Comparison of ENCODE assay signal across 20 mouse cellular contexts in genomic region chr5:27408854-27409253, GRCm38 (mm10).
DNase-seq lines count a peak whose midpoint lies in the region; ATAC-seq and TF ChIP-seq lines count a peak whose summit lies in the region.
"Had no signal": no experiment of that assay in that cellular context is flagged by ENCODE, and none has a peak within 500 bp of the region (broad histone marks: within the 10 kb centered on the region; RNA-seq: fewer than 3 reads in every experiment).

No protein-coding gene starts in this region.

- H3K9me3 ChIP-seq in hindbrain, embryonic 16.5 days (ENCODE audit: control insufficient read depth, low read length): no peaks in the 10 kb centered on the region
- H3K9me3 ChIP-seq in hindbrain, embryonic 13.5 days: no peaks in the 10 kb centered on the region
- no peaks in the 10 kb centered on the region for H3K9me3 ChIP-seq in midbrain, embryonic 13.5 days
- H3K9me3 ChIP-seq in midbrain, embryonic 10.5 days (replicated peaks): no peaks in the 10 kb centered on the region
- H3K9me3 ChIP-seq: embryonic facial prominence, embryonic 10.5 days; forebrain, embryonic 13.5 days; heart, embryonic 15.5 days had no signal

- no peak overlapping the region for H3K9ac ChIP-seq in hindbrain, embryonic 16.5 days (ENCODE audit: low read depth, low read length)
- no peak overlapping the region for H3K9ac ChIP-seq in hindbrain, embryonic 13.5 days
- H3K9ac ChIP-seq in midbrain, embryonic 13.5 days (replicated peaks): no peak overlapping the region
- H3K9ac ChIP-seq: forebrain, embryonic 13.5 days; forebrain, postnatal 0 days; heart, embryonic 15.5 days had no signal

- TF ChIP-seq CTCF in cerebellum, adult 2 months (IDR thresholded peaks at IDR 0.05; ENCODE audit: borderline replicate concordance, insufficient read depth, low read depth, low read length): no peak

- 18% methylated on average over 7 of the region's 7 CpGs for WGBS in cerebellum, adult 2 months
- 67% methylated on average over 7 of the region's 7 CpGs for WGBS in hindbrain, embryonic 16.5 days
- 75% methylated on average over 7 of the region's 7 CpGs for WGBS in hindbrain, embryonic 13.5 days
- WGBS in midbrain, embryonic 13.5 days: 84% methylated on average over 7 of the region's 7 CpGs
- WGBS in midbrain, embryonic 10.5 days: 76% methylated on average over 7 of the region's 7 CpGs

- no peak for TF ChIP-seq POLR2A in cerebellum, adult 2 months (IDR thresholded peaks at IDR 0.05; ENCODE audit: borderline replicate concordance, insufficient read depth, low read length)

- H3K27ac ChIP-seq in cerebellum, adult 2 months (ENCODE audit: insufficient read depth, low read length): peak overlapping the region; percentile 76
- peak overlapping the region; percentile 29; the same call in 1 of the 2 replicates for H3K27ac ChIP-seq in hindbrain, embryonic 16.5 days (ENCODE audit: low read depth, low read length)
- no peak overlapping the region for H3K27ac ChIP-seq in hindbrain, embryonic 13.5 days
- H3K27ac ChIP-seq in midbrain, embryonic 13.5 days: no peak overlapping the region
- H3K27ac ChIP-seq in midbrain, embryonic 10.5 days (replicated peaks): no peak overlapping the region
- H3K27ac ChIP-seq: embryonic facial prominence, embryonic 10.5 days; forebrain, embryonic 13.5 days; heart, adult 2 months; heart, embryonic 15.5 days had no signal

- H3K4me2 ChIP-seq in hindbrain, embryonic 16.5 days (ENCODE audit: low read length): no peak overlapping the region
- no peak overlapping the region for H3K4me2 ChIP-seq in hindbrain, embryonic 13.5 days
- no peak overlapping the region for H3K4me2 ChIP-seq in midbrain, embryonic 13.5 days (replicated peaks)
- H3K4me2 ChIP-seq: forebrain, embryonic 13.5 days; heart, embryonic 11.5 days; heart, embryonic 15.5 days had no signal

- ATAC-seq in hindbrain, embryonic 16.5 days: no peak
- ATAC-seq in hindbrain, embryonic 13.5 days (ENCODE audit: low FRiP score): no peak
- 0 out of 2 replicates have a peak, but pooled peaks have one; percentile 30 for ATAC-seq in midbrain, embryonic 13.5 days
- ATAC-seq: activated CD4-positive, CD25-positive, alpha-beta regulatory T cell, adult 4 months; forebrain, embryonic 13.5 days; forebrain, postnatal 0 days; Patski had no signal

- no peaks in the 10 kb centered on the region for H3K36me3 ChIP-seq in hindbrain, embryonic 16.5 days (ENCODE audit: control insufficient read depth, insufficient read depth, low read length)
- H3K36me3 ChIP-seq in hindbrain, embryonic 13.5 days: peaks cover 4% of the 10 kb centered on the region
- H3K36me3 ChIP-seq in midbrain, embryonic 13.5 days: no peaks in the 10 kb centered on the region
- H3K36me3 ChIP-seq in midbrain, embryonic 10.5 days: no peaks in the 10 kb centered on the region
- H3K36me3 ChIP-seq: embryonic facial prominence, embryonic 10.5 days; heart, embryonic 15.5 days had no signal

- DNase-seq in cerebellum, adult 2 months: peak in 1 of 2 experiments; percentile 61
- DNase-seq in cerebellum, adult 9-10 months: no peak
- no peak for DNase-seq in midbrain, embryonic 10.5 days (ENCODE audit: low spot score)
- DNase-seq in cerebellum, postnatal 14 days: peak; percentile 37 to 52
- DNase-seq: adrenal gland, postnatal 14 days; forebrain, postnatal 0 days; gastrocnemius, postnatal 14 days; heart, adult 2 months; heart, postnatal 14 days; kidney, adult 11 months had no signal

- H3K4me3 ChIP-seq in cerebellum, adult 2 months (replicated peaks; ENCODE audit: insufficient read depth, low read depth, low read length): no peak overlapping the region
- no peak overlapping the region for H3K4me3 ChIP-seq in hindbrain, embryonic 16.5 days (ENCODE audit: low read length)
- H3K4me3 ChIP-seq in hindbrain, embryonic 13.5 days: no peak overlapping the region
- no peak overlapping the region for H3K4me3 ChIP-seq in midbrain, embryonic 13.5 days (replicated peaks)
- no peak overlapping the region for H3K4me3 ChIP-seq in midbrain, embryonic 10.5 days
- H3K4me3 ChIP-seq: embryonic facial prominence, embryonic 10.5 days; forebrain, embryonic 13.5 days; heart, adult 2 months; heart, embryonic 15.5 days had no signal

- H3K4me1 ChIP-seq in cerebellum, adult 2 months (ENCODE audit: control insufficient read depth, insufficient read depth, low read length): peaks cover 13% of the 10 kb centered on the region; the same call in 1 of the 2 replicates
- no peaks in the 10 kb centered on the region for H3K4me1 ChIP-seq in hindbrain, embryonic 16.5 days (ENCODE audit: control insufficient read depth, insufficient read depth, low read depth, low read length)
- H3K4me1 ChIP-seq in hindbrain, embryonic 13.5 days (replicated peaks): no peaks in the 10 kb centered on the region
- H3K4me1 ChIP-seq in midbrain, embryonic 13.5 days (replicated peaks): no peaks in the 10 kb centered on the region
- H3K4me1 ChIP-seq in midbrain, embryonic 10.5 days: no peaks in the 10 kb centered on the region
- H3K4me1 ChIP-seq: embryonic facial prominence, embryonic 10.5 days had no signal

- H3K27me3 ChIP-seq in cerebellum, adult 2 months (ENCODE audit: control insufficient read depth, insufficient read depth, low read length): no peaks in the 10 kb centered on the region
- no peaks in the 10 kb centered on the region for H3K27me3 ChIP-seq in hindbrain, embryonic 16.5 days (replicated peaks; ENCODE audit: control insufficient read depth, insufficient read depth, low read length)
- no peaks in the 10 kb centered on the region for H3K27me3 ChIP-seq in hindbrain, embryonic 13.5 days
- no peaks in the 10 kb centered on the region for H3K27me3 ChIP-seq in midbrain, embryonic 13.5 days
- no peaks in the 10 kb centered on the region for H3K27me3 ChIP-seq in midbrain, embryonic 10.5 days (ENCODE audit: low read depth, poor library complexity, severe bottlenecking)
- H3K27me3 ChIP-seq: CH12.LX; forebrain, embryonic 13.5 days; heart, embryonic 15.5 days; Patski had no signal

Comparison
In these comparisons a context has a peak if more than half of its experiments do, and no peak if none do; other contexts are left out.
1. DNase-seq: peak in cerebellum, postnatal 14 days (2 of 2); none in cerebellum, adult 9-10 months (single experiment) and midbrain, embryonic 10.5 days (single experiment).
2. H3K27ac ChIP-seq: peak in cerebellum, adult 2 months (single experiment) and hindbrain, embryonic 16.5 days (single experiment); none in hindbrain, embryonic 13.5 days (single experiment), midbrain, embryonic 13.5 days (single experiment) and midbrain, embryonic 10.5 days (single experiment).